Mouse (Mus musculus): ENCODE measurements around the gene Gm13420.

DNA sequence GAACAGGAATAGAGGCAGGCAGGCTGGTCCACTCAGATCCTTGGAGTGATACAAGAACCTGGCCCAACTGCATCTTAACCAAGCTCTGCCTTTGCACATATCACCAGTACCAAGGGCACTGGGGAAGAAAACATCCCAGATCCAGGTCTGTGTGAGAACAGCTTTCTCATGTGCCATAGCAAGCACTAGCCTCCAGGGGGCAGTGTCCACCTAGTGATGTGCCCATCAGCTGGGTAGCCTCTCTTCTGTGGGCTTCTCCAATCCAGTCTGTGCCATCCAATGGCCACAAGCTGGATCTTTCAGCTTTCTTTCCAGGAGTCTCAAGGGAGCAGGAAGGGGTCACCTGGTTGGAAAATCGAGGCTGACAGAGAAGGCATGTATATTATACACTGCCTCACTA, 13.3 kb upstream of the Gm13420 start:
- TF ChIP-seq MAX (IDR thresholded peaks at IDR 0.05) (no peak), USF1 (IDR thresholded peaks at IDR 0.05; ENCODE audit: low read depth) (no peak), CTCF (IDR thresholded peaks at IDR 0.05; ENCODE audit: control insufficient read depth, insufficient read depth, insufficient read length) (peak; percentile 88), MYOG (IDR thresholded peaks at IDR 0.05; ENCODE audit: control insufficient read depth, extremely low read depth, insufficient read length) (no peak)
